Mouse (Mus musculus): ENCODE results near the gene Gpatch4.

DNA sequence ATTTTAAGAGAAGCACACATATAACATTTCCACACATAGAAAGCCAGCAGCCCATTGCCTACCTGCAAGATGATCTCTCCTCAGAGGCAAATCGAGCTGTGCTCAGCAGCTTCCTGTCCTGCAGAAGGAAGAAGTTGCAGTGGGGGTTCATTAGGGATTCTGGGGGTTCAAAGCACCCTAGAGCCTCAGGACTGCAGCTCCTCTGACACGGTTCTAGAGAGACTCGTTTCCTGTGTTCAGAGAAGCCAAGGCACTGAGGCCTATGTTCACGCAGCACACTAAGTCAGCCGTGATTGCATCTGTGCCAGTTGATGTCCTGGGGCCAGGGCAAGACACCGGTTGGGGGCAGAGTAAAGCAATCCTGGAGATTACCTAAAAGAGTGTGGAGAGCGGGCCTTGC, 16.1 kb upstream of the Gpatch4 start:
- TF ChIP-seq ZC3H11A (IDR thresholded peaks at IDR 0.05; ENCODE audit: borderline replicate concordance, low read depth, low read length) (no peak), ZNF384 (IDR thresholded peaks at IDR 0.05; ENCODE audit: low read depth, low read length) (no peak), HCFC1 (IDR thresholded peaks at IDR 0.05; ENCODE audit: borderline replicate concordance, insufficient read depth, low read length) (no peak), CHD2 (IDR thresholded peaks at IDR 0.05; ENCODE audit: low read depth, low read length) (no peak), MAFK (IDR thresholded peaks at IDR 0.05; ENCODE audit: insufficient read depth, low read depth, low read length) (no peak)

All from ES-E14 (cell line).